Mouse (Mus musculus): ENCODE measurements at regions not wholly inside any gene's neighbourhood (a gene's known extent, or its start where the extent isn't known, plus 50 kb on each side); places are given as distances from the start of the nearest gene placed in this dataset.

DNA sequence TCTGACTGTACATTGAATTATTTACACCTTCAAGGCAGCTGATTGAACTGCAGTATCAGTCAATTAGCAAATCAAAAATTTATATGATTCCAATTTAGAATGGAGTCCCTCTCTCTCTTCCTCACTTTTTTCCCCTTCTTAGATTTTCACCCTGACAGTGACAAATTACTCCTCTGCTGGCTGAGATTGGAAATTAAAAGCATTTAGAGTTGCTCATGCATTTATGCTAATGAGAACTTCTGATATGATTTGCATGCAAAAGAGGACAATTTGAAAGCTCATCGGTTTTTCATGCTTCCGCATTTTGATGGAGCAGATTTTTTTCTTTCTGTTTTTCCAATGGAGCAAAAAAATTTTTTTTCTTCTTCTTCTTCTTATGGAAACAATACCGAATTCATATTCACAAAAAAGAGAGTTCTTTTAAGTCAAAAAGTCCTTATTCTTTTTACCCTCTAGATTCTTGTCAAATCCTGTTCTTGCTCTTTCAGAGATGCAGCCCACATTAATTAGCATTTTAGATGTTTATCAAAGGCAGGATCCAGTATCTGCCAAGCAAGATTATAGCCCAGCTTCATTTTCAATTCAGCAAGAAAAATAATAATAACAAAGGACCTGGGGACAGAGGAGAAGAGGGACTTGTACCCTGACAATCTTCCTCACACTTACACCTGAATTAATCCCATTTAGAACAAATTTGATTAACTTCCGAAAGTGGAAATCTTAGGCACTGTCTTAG lies 173.6 kb upstream of the Nox3 start:
- H3K4me3 ChIP-seq (ENCODE audit: low read length): no peak overlapping the region
- H3K27me3 ChIP-seq (replicated peaks; ENCODE audit: control insufficient read depth, insufficient read depth, low read length): no peaks in the 10 kb centered on the region
- no peaks in the 10 kb centered on the region for H3K9me3 ChIP-seq (ENCODE audit: control insufficient read depth, low read length)
- no peak for ATAC-seq
- no peaks in the 10 kb centered on the region for H3K4me1 ChIP-seq (ENCODE audit: control insufficient read depth, insufficient read depth, low read length)
- WGBS: 67% methylated on average over 4 of the region's 4 CpGs
- no peak overlapping the region for H3K27ac ChIP-seq (ENCODE audit: low read length)
- H3K36me3 ChIP-seq (ENCODE audit: control insufficient read depth, insufficient read depth, low read length): no peaks in the 10 kb centered on the region
- no peak overlapping the region for H3K4me2 ChIP-seq (ENCODE audit: low read depth, low read length)
- H3K9ac ChIP-seq (ENCODE audit: low read depth, low read length): no peak overlapping the region

- WGBS: 19% methylated on average over 2 of the region's 2 CpGs
Measured at GRCm38 (mm10) chr17:3862384-3862783, 166.3 kb upstream of the Nox3 start.

GRCm38 (mm10) chr17:3836386-3836785 lies 140.3 kb upstream of the Nox3 start:
- H3K4me3 ChIP-seq (ENCODE audit: low read length): no peak overlapping the region

More at GRCm38 (mm10) chr17:3862384-3862783, 166.3 kb upstream of the Nox3 start:
- Histone ChIP-seq H3K4me3 (ENCODE audit: low read length) (no peak overlapping the region), H3K9ac (ENCODE audit: low read depth, low read length) (no peak overlapping the region), H3K27me3 (replicated peaks; ENCODE audit: control insufficient read depth, insufficient read depth, low read length) (no peaks in the 10 kb centered on the region), H3K36me3 (ENCODE audit: control insufficient read depth, insufficient read depth, low read length) (no peaks in the 10 kb centered on the region), H3K4me1 (ENCODE audit: control insufficient read depth, insufficient read depth, low read length) (no peaks in the 10 kb centered on the region), H3K4me2 (ENCODE audit: low read depth, low read length) (no peak overlapping the region), H3K27ac (ENCODE audit: low read length) (no peak overlapping the region), H3K9me3 (ENCODE audit: control insufficient read depth, low read length) (no peaks in the 10 kb centered on the region)
- no peak for ATAC-seq

DNA sequence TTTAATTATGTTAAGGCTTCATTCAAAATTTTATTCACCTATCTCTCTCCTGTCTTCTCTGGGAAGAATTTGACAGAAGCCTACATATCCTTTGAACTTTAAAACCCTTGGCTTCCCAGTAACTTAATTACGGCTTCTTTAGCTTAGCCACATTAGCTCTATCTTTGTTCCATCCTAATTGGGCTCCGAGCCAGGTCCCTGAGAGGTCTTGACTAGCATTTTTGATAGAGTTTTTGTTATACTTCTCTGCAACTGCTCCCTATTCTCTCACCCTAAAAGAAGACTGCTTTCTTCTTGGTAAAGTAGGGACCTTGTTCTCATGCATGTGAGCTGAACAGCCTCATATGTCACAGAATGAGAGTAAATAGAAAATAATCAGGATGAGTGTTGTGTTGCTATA lies 115.1 kb upstream of the Nox3 start:
- no peaks in the 10 kb centered on the region for H3K36me3 ChIP-seq (ENCODE audit: control insufficient read depth, insufficient read depth, low read length)
- H3K9me3 ChIP-seq (ENCODE audit: control insufficient read depth, low read length): no peaks in the 10 kb centered on the region
- no peak overlapping the region for H3K27ac ChIP-seq (ENCODE audit: low read length)
- no peak overlapping the region for H3K4me2 ChIP-seq (ENCODE audit: low read depth, low read length)
- no peak for ATAC-seq
- H3K27me3 ChIP-seq (replicated peaks; ENCODE audit: control insufficient read depth, insufficient read depth, low read length): no peaks in the 10 kb centered on the region
- H3K4me1 ChIP-seq (ENCODE audit: control insufficient read depth, insufficient read depth, low read length): no peaks in the 10 kb centered on the region
- 71% methylated on average over 2 of the region's 2 CpGs for WGBS
- no peak overlapping the region for H3K4me3 ChIP-seq (ENCODE audit: low read length)
- H3K9ac ChIP-seq (ENCODE audit: low read depth, low read length): no peak overlapping the region

More at GRCm38 (mm10) chr17:3836386-3836785, 140.3 kb upstream of the Nox3 start:
- Histone ChIP-seq H3K4me1 (ENCODE audit: control insufficient read depth, insufficient read depth, low read length) (no peaks in the 10 kb centered on the region), H3K9ac (ENCODE audit: low read depth, low read length) (no peak overlapping the region), H3K27ac (ENCODE audit: low read length) (no peak overlapping the region), H3K36me3 (ENCODE audit: control insufficient read depth, insufficient read depth, low read length) (no peaks in the 10 kb centered on the region), H3K27me3 (replicated peaks; ENCODE audit: control insufficient read depth, insufficient read depth, low read length) (no peaks in the 10 kb centered on the region), H3K9me3 (ENCODE audit: control insufficient read depth, low read length) (no peaks in the 10 kb centered on the region), H3K4me2 (ENCODE audit: low read depth, low read length) (no peak overlapping the region)
- 69% methylated on average over 4 of the region's 4 CpGs for WGBS
- no peak for ATAC-seq

GRCm38 (mm10) chr17:3803507-3803906 lies 107.4 kb upstream of the Nox3 start:
- no peak overlapping the region for H3K9ac ChIP-seq (ENCODE audit: low read depth, low read length)
- H3K36me3 ChIP-seq (ENCODE audit: control insufficient read depth, insufficient read depth, low read length): no peaks in the 10 kb centered on the region
- no peaks in the 10 kb centered on the region for H3K4me1 ChIP-seq (ENCODE audit: control insufficient read depth, insufficient read depth, low read length)
- no peak overlapping the region for H3K27ac ChIP-seq (ENCODE audit: low read length)
- no peaks in the 10 kb centered on the region for H3K9me3 ChIP-seq (ENCODE audit: control insufficient read depth, low read length)
- no peak overlapping the region for H3K4me3 ChIP-seq (ENCODE audit: low read length)
- 61% methylated on average over 1 of the region's 1 CpGs for WGBS
- H3K4me2 ChIP-seq (ENCODE audit: low read depth, low read length): no peak overlapping the region
- no peaks in the 10 kb centered on the region for H3K27me3 ChIP-seq (replicated peaks; ENCODE audit: control insufficient read depth, insufficient read depth, low read length)
- no peak for ATAC-seq

DNA sequence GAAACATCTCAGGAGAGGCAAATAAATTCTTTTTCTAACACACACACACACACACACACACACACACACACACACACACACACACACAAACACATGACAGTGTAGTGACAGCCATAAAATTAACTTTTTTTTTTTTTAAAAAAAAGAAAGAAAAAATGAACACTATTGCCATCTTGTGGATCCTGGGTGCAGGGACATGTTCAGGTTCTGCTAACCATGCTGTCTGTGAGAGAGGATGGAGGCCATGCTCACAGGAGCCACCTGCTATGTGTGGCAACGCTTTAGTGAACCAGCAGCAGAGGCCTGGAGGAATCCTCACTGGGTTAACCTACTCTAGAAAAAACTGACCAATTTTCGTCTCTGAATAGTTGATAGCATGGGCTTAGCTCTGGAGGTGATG lies 96.5 kb upstream of the Nox3 start:
- Histone ChIP-seq H3K36me3 (ENCODE audit: control insufficient read depth, insufficient read depth, low read length) (no peaks in the 10 kb centered on the region), H3K27ac (ENCODE audit: low read length) (no peak overlapping the region), H3K9me3 (ENCODE audit: control insufficient read depth, low read length) (no peaks in the 10 kb centered on the region), H3K4me2 (ENCODE audit: low read depth, low read length) (no peak overlapping the region), H3K9ac (ENCODE audit: low read depth, low read length) (no peak overlapping the region), H3K4me3 (ENCODE audit: low read length) (no peak overlapping the region), H3K4me1 (ENCODE audit: control insufficient read depth, insufficient read depth, low read length) (no peaks in the 10 kb centered on the region), H3K27me3 (replicated peaks; ENCODE audit: control insufficient read depth, insufficient read depth, low read length) (no peaks in the 10 kb centered on the region)
- peak; percentile 50 for ATAC-seq
- WGBS: 18% methylated on average over 2 of the region's 2 CpGs

- Histone ChIP-seq H3K4me3 (ENCODE audit: low read length) (no peak overlapping the region), H3K4me2 (ENCODE audit: low read depth, low read length) (no peak overlapping the region), H3K27me3 (replicated peaks; ENCODE audit: control insufficient read depth, insufficient read depth, low read length) (no peaks in the 10 kb centered on the region), H3K27ac (ENCODE audit: low read length) (no peak overlapping the region), H3K9me3 (ENCODE audit: control insufficient read depth, low read length) (no peaks in the 10 kb centered on the region), H3K36me3 (ENCODE audit: control insufficient read depth, insufficient read depth, low read length) (no peaks in the 10 kb centered on the region), H3K9ac (ENCODE audit: low read depth, low read length) (no peak overlapping the region), H3K4me1 (ENCODE audit: control insufficient read depth, insufficient read depth, low read length) (no peaks in the 10 kb centered on the region)
- WGBS: 60% methylated on average over 1 of the region's 1 CpGs
- no peak for ATAC-seq
Measured at GRCm38 (mm10) chr17:3782156-3782555, 86.1 kb upstream of the Nox3 start.

GRCm38 (mm10) chr17:3777691-3778090 lies 81.6 kb upstream of the Nox3 start:
- ATAC-seq: no peak
- no peak overlapping the region for H3K9ac ChIP-seq (ENCODE audit: low read depth, low read length)
- no peaks in the 10 kb centered on the region for H3K9me3 ChIP-seq (ENCODE audit: control insufficient read depth, low read length)
- H3K36me3 ChIP-seq (ENCODE audit: control insufficient read depth, insufficient read depth, low read length): no peaks in the 10 kb centered on the region
- H3K27ac ChIP-seq (ENCODE audit: low read length): no peak overlapping the region
- no peak overlapping the region for H3K4me3 ChIP-seq (ENCODE audit: low read length)
- H3K4me2 ChIP-seq (ENCODE audit: low read depth, low read length): no peak overlapping the region
- no peaks in the 10 kb centered on the region for H3K4me1 ChIP-seq (ENCODE audit: control insufficient read depth, insufficient read depth, low read length)
- H3K27me3 ChIP-seq (replicated peaks; ENCODE audit: control insufficient read depth, insufficient read depth, low read length): no peaks in the 10 kb centered on the region

- no peak overlapping the region for H3K27ac ChIP-seq (ENCODE audit: low read length)
- no peak for ATAC-seq
- WGBS: 62% methylated on average over 8 of the region's 8 CpGs
- no peaks in the 10 kb centered on the region; the same call in 1 of the 2 replicates for H3K9me3 ChIP-seq (ENCODE audit: control insufficient read depth, low read length)
- no peaks in the 10 kb centered on the region for H3K27me3 ChIP-seq (replicated peaks; ENCODE audit: control insufficient read depth, insufficient read depth, low read length)
- H3K4me1 ChIP-seq (ENCODE audit: control insufficient read depth, insufficient read depth, low read length): no peaks in the 10 kb centered on the region
- H3K36me3 ChIP-seq (ENCODE audit: control insufficient read depth, insufficient read depth, low read length): no peaks in the 10 kb centered on the region
- H3K9ac ChIP-seq (ENCODE audit: low read depth, low read length): no peak overlapping the region
- H3K4me2 ChIP-seq (ENCODE audit: low read depth, low read length): no peak overlapping the region
- H3K4me3 ChIP-seq (ENCODE audit: low read length): no peak overlapping the region
Measured at GRCm38 (mm10) chr17:3747808-3748335, 51.8 kb upstream of the Nox3 start.

Data from intestine, embryonic 16.5 days (tissue).